Mouse (Mus musculus): ENCODE data around the gene Erh.

Erh gene

GRCm38 (mm10) chr12:80643693-80644505 lies at the start of gene Erh, which contains the start of gene Slc39a9:
Gene Erh (minus strand): TSS chr12:80644341.
Gene Slc39a9 (plus strand): TSS chr12:80643883.
- peak; percentile 93 for DNase-seq (ENCODE audit: low spot score)

- DNase-seq (ENCODE audit: low spot score) = no peak
These were observed 49.6 kb upstream of the Erh start for GRCm38 (mm10) chr12:80693700-80694099.

GRCm38 (mm10) chr12:80692269-80692972 lies 48.3 kb upstream of the Erh start, which contains the start of gene Plekhd1:
Gene Plekhd1 (plus strand): TSS chr12:80692591.
- DNase-seq (ENCODE audit: low spot score) = no peak

DNA sequence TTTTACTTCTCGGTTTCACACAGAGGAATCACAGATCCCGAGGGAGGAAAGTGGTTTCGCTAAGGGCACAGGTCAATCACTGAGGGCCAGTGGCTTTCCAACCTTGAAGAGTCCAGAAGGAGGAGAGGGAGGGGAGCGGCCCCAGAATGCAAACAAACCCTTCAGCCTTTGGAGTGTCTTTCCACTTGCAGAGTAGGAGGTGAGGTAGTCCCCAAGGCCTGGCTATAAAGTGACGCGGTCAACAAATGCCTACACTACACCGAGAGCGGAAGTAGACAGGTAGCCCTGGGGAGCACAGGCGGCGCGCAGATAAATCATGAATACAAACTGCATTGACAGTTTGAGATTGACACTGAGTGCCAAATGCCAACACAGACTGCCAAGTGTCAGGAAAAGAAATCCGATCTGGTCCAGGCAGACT lies 47.5 kb upstream of the Erh start:
- no peak for DNase-seq (ENCODE audit: low spot score)

- no peak for DNase-seq (ENCODE audit: low spot score)
These were observed 45.6 kb upstream of the Erh start for GRCm38 (mm10) chr12:80689696-80690095.

GRCm38 (mm10) chr12:80687788-80688211 lies 43.7 kb upstream of the Erh start:
- no peak for DNase-seq (ENCODE audit: low spot score)

DNA sequence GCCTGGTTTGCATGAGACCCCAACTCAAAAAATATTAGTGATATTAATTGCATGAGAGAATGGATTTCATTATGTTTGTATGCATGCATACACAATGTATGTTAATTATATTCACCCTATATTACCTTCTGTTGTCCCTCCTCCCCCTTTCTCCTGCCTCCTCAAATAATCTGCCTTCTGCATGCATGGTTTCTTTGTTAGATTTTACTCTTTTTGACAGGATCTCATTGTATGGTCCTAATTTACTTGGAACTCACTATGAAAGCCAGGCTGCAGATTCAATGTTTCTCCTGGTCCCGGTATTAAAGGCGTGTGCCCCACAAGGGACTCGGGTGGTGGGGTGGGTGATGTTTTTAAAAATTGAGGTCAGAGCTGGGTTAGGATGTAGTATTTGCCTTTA lies 40.2 kb upstream of the Erh start:
- DNase-seq (ENCODE audit: low spot score) = no peak

GRCm38 (mm10) chr12:80683554-80683953 lies 39.4 kb upstream of the Erh start:
- no peak for DNase-seq (ENCODE audit: low spot score)

- peak; percentile 31 for DNase-seq (ENCODE audit: low spot score)
These were observed 37.2 kb upstream of the Erh start for GRCm38 (mm10) chr12:80681340-80681739.

GRCm38 (mm10) chr12:80673170-80673569 lies 29.0 kb upstream of the Erh start:
- DNase-seq (ENCODE audit: low spot score) = peak; percentile 38

DNA sequence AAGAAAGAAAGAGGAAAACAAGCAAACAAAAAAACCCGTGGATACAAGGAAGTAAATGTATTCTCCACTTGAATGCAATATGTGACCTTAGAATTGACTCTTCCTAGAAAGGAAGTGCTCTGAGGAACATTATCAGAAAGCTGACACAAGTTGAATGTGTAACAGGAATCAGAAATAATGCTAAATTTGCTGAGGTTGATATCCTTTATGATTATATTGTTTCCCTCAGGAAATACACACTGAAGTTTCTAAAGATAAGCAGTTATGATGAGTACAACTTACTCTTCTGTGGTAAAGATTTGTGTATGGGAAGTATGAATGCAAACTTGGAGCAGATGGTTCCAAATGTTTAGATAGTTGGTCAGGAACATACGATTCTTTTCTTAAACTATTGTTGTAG lies 24.2 kb upstream of the Erh start:
- no peak for DNase-seq (ENCODE audit: low spot score)

GRCm38 (mm10) chr12:80663935-80664334 lies 19.8 kb upstream of the Erh start:
- DNase-seq (ENCODE audit: low spot score) = no peak

- no peak for DNase-seq (ENCODE audit: low spot score)
These were observed 18.2 kb upstream of the Erh start for GRCm38 (mm10) chr12:80662322-80662721.

GRCm38 (mm10) chr12:80658661-80659060 lies 14.5 kb upstream of the Erh start:
- DNase-seq (ENCODE audit: low spot score) = no peak

DNA sequence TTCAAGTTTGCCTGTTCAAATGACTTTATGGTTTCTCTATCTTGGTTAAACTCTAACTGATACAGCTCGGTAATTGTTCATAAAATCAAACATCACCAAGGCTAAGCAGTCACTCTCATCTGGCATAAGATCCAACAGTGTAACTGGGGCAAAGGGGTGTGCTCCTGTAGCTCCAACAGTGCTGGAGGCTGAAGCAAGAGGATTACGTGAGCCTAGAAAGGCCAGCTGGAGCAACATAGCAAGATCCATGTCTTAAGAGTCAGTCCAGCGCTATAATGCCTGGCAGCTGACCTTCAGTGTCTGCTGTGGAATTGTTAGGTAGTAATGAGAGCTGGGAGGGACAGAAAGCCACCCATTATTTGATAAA lies 10.5 kb upstream of the Erh start:
- no peak for DNase-seq (ENCODE audit: low spot score)

DNA sequence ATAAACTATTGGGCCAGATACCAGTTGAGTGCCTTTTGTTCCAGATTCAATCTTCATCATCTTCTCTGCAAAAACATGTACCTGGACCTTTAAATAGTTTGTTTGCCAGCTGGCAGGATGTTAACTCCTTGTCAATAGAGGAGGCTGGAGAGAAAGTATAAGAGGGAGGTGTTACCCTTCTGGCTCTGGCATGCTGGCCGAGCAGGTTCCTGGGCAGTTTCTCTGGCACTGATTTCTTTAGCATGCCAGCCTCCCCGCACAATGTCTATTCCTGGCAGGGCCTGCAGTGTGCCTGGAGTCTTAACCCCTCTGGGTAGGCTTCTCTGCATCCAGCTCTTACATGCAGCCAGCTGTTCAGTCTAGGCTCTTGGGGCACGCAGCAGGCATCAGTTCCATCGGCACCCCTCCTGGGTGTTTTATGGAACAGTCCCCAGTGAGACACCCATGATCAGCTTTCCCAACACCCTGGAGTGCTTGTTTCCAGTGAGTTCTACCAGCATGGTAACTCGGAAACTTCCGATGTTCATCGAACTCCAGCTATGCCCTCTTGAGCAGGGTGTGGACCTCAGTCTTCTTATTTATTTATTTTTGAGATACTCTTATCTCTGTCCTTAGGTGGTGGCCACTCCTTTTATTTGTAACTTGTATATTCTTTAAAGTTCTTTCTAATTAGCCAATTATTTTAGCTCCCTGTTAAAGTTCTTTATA lies 10.0 kb upstream of the Erh start:
- no peak for DNase-seq (ENCODE audit: low spot score)

- no peak for DNase-seq (ENCODE audit: low spot score)
These were observed 2.2 kb upstream of the Erh start for GRCm38 (mm10) chr12:80646377-80646776.

DNA sequence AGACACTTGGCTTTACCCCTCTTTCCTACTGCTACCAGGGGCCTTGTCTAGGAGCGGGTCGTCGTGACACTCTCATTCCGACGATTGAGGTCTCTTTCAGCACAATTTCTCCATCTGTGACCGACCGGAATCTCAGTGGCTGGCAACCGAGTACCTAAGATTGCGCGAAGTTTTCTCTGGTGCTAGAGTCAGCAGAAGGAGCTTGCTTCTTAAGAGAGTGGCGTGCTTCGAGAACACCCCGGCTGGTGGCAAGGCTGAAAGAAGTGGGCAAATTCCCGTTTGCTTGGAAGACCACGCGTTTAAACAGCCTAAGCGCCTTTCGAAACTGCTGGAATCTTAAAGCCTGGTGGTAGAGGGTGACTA lies 346 bp upstream of the Erh start:
- no peak for DNase-seq (ENCODE audit: low spot score)

DNA sequence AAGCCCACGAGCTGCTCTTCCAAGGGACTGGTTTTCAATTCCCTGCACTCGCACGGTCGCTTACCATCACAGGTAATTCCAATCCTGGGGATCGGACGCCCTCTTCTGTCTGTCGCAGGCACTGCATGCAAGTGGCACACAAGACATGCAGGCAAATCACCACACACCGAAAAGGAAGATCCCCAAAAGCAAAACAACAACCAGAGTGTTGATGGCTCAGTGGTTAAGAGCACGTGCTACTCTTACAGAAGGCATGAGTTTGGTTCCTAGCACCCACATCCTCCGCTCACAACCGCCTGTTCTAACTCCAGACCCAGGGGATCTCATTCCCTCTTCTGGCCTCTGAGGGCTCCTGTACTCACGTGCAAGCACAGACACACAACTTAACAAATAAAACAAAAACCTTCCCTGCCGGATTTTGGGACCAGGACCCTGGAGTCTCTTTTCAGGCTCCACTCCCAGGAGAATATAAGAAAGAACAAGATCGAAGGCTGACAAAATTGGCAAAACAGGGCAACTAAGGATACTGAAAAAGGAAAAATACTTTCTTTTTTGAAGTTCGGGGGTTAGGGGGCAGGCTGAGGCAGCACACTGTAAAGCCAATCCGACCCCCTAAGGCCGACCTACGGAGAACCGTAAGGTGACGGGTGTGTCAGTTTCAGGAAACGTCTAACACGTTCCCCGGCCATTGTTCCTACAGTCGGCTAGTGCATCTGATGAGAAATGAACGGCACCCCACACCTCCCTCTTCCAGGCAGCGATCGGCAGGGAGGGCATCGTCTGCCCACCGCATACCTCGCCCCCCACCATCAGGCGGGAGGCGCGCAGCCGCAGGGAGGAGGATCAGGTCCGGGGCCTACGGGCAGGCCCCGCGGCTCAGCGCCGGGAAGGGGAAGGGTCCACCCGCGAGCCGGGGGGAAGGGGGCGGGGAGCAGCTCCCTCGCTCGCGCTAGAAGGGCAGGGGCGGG lies 1.1 kb downstream of the Erh start:
- DNase-seq (ENCODE audit: low spot score) = no peak

DNA sequence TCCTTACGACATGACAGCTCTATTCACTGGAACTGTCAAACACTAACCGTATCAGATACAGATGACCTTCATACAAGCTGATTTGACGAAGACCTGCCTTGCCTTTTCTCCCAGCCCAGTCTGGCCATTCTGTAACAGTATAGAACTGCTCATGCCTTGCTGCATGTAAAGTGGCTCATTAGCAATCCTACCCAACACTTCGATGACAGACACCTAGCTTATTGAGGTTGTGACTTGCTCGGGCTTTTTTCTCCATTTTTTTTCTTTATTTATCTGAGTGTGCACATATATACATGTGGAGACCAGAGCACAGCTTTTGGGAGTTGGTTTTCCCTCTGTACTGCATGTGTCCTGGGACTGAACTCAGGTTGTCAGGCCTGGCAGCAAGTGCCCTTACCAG lies 12.4 kb downstream of the Erh start:
- no peak for DNase-seq (ENCODE audit: low spot score)

GRCm38 (mm10) chr12:80620501-80620900 lies 23.6 kb downstream of the Erh start:
- DNase-seq (ENCODE audit: low spot score) = no peak

All from layer of hippocampus, adult 9-10 months (tissue).